Mouse (Mus musculus) myocyte (in vitro differentiated cells): Measurements from ENCODE around the gene Ifna16. TPM values are rescaled to one million over a fixed set of nuclear protein-coding genes. Genes with fewer than 3 reads are reported as not detected.
A peak's percentile ranks its signal among the peaks of the same experiment; 100 is the strongest.

ENCODE experiments used
- H3K27me3 ChIP-seq: one replicate; pipeline ENCODE4 v1.6.1; 2011; ENCODE audit not compliant: control insufficient read depth, insufficient read depth, insufficient read length
- H3K36me3 ChIP-seq: one replicate; pipeline ENCODE4 v1.6.1; 2011; ENCODE audit not compliant: control insufficient read depth, insufficient read depth
- H3K4me2 ChIP-seq: one replicate; pipeline ENCODE4 v1.6.1; 2011; ENCODE audit warnings: low read depth, control low read depth
- H3K4me3 ChIP-seq: one replicate; pipeline ENCODE4 v1.5.1; 2011; ENCODE audit warnings: mild to moderate bottlenecking, control low read depth, moderate library complexity
- H3K79me2 ChIP-seq: one replicate; pipeline ENCODE4 v1.6.1; 2011; ENCODE audit not compliant: control insufficient read depth, insufficient read depth
- H3ac ChIP-seq: one replicate; pipeline ENCODE4 v1.6.1; 2011; ENCODE audit not compliant: control insufficient read depth, insufficient read length
- CEBPB ChIP-seq: IDR thresholded peaks from 2 replicates; pipeline ENCODE4 v1.6.1; 2011; ENCODE audit warnings: mild to moderate bottlenecking, moderate library complexity; ENCODE audit not compliant: poor library complexity, insufficient read depth, severe bottlenecking
- E2F4 ChIP-seq: IDR thresholded peaks from one replicate; pipeline ENCODE4 v1.6.1; 2011; ENCODE audit warnings: mild to moderate bottlenecking, control low read depth, moderate library complexity; ENCODE audit not compliant: insufficient read depth
- MAX ChIP-seq: IDR thresholded peaks from one replicate; pipeline ENCODE4 v1.6.1; 2011; ENCODE audit warnings: low read depth, mild to moderate bottlenecking, control low read depth
- MYOD1 ChIP-seq, 3 experiments: IDR thresholded peaks; one replicate each; pipeline ENCODE4 v1.6.1; 2011; ENCODE audit warnings: control low read depth in 2 of 3, low read depth in 2 of 3, mild to moderate bottlenecking in 2 of 3, moderate library complexity in 1 of 3; ENCODE audit not compliant: insufficient read length in 2 of 3, control insufficient read depth in 1 of 3
- MYOG ChIP-seq, 3 experiments: IDR thresholded peaks; one replicate each; pipeline ENCODE4 v1.6.1; 2011; ENCODE audit warnings: control low read depth in 2 of 3, low read depth in 2 of 3, mild to moderate bottlenecking in 2 of 3; ENCODE audit not compliant: insufficient read length in 2 of 3, control insufficient read depth in 1 of 3, insufficient read depth in 1 of 3
- POLR2A ChIP-seq: IDR thresholded peaks from one replicate; pipeline ENCODE4 v1.6.1; 2011; ENCODE audit warnings: low read depth, mild to moderate bottlenecking, control low read depth, moderate library complexity; ENCODE audit not compliant: insufficient read length
- POLR2AphosphoS2 ChIP-seq: IDR thresholded peaks from one replicate; pipeline ENCODE4 v1.6.1; 2011; ENCODE audit warnings: low read depth, control low read depth; ENCODE audit not compliant: insufficient read length
- REST ChIP-seq: IDR thresholded peaks from one replicate; pipeline ENCODE4 v1.6.1; 2011; ENCODE audit warnings: mild to moderate bottlenecking, control low read depth, moderate library complexity; ENCODE audit not compliant: insufficient read depth, insufficient read length
- SRF ChIP-seq: IDR thresholded peaks from one replicate; pipeline ENCODE4 v1.6.1; 2011; ENCODE audit warnings: low read depth; ENCODE audit not compliant: control insufficient read depth, insufficient read length
- TCF12 ChIP-seq: IDR thresholded peaks from one replicate; pipeline ENCODE4 v1.6.1; 2011; ENCODE audit warnings: mild to moderate bottlenecking, control low read depth; ENCODE audit not compliant: poor library complexity, insufficient read depth, severe bottlenecking
- TCF3 ChIP-seq: IDR thresholded peaks from one replicate; pipeline ENCODE4 v1.6.1; 2011; ENCODE audit warnings: low read depth, control low read depth; ENCODE audit not compliant: insufficient read length
- USF1 ChIP-seq: IDR thresholded peaks from one replicate; pipeline ENCODE4 v1.6.1; 2011; ENCODE audit warnings: low read depth, mild to moderate bottlenecking, control low read depth, moderate library complexity
- polyA plus RNA-seq: library from polyadenylated mRNA; unstranded; fragments of >200 nt; fragmentation: generic; extraction: Trizol; gene quantifications from one replicate; pipeline ENCODE4 v1.2.1, GENCODE M21; 2012; ENCODE audit warnings: missing spikeins

The Ifna16 gene
- polyA plus RNA-seq, 1 experiment: not detected

GRCm38 (mm10) chr4:88714281-88714680, 37.6 kb upstream of the Ifna16 start:
- H3K4me3 ChIP-seq: no peak overlapping the region
- no peaks in the 10 kb centered on the region for H3K27me3 ChIP-seq
- TF ChIP-seq MAX: no peak
- TF ChIP-seq REST: no peak
- TF ChIP-seq POLR2A: no peak
- TF ChIP-seq MYOD1 (IDR thresholded peaks at IDR 0.05; ENCODE audit: control insufficient read depth in 1 of 3, insufficient read length in 2 of 3, low read depth in 2 of 3): no peak
- no peak for TF ChIP-seq E2F4
- no peak for TF ChIP-seq MYOG (IDR thresholded peaks at IDR 0.05; ENCODE audit: control insufficient read depth in 1 of 3, insufficient read depth in 1 of 3, insufficient read length in 2 of 3, low read depth in 2 of 3)
- no peak for TF ChIP-seq SRF
- no peak for TF ChIP-seq TCF12
- TF ChIP-seq POLR2AphosphoS2: no peak
- no peak for TF ChIP-seq USF1
- no peak for TF ChIP-seq TCF3
- TF ChIP-seq CEBPB: no peak
- peaks cover 37% of the 10 kb centered on the region for H3K79me2 ChIP-seq
- peaks cover 17% of the 10 kb centered on the region for H3K36me3 ChIP-seq
- peak overlapping the region; percentile 30 for H3K4me2 ChIP-seq
- no peak overlapping the region for H3ac ChIP-seq

GRCm38 (mm10) chr4:88707128-88707826, 30.6 kb upstream of the Ifna16 start:
- TF ChIP-seq MAX (no peak), POLR2A (no peak), USF1 (no peak), REST (no peak), SRF (no peak), MYOD1 (IDR thresholded peaks at IDR 0.05; ENCODE audit: control insufficient read depth in 1 of 3, insufficient read length in 2 of 3, low read depth in 2 of 3) (no peak), MYOG (IDR thresholded peaks at IDR 0.05; ENCODE audit: control insufficient read depth in 1 of 3, insufficient read depth in 1 of 3, insufficient read length in 2 of 3, low read depth in 2 of 3) (no peak), TCF3 (no peak), POLR2AphosphoS2 (no peak), CEBPB (no peak), E2F4 (no peak)
- no peak overlapping the region for H3K4me2 ChIP-seq

GRCm38 (mm10) chr4:88705924-88706323, 29.2 kb upstream of the Ifna16 start:
- Histone ChIP-seq H3K4me3 (no peak overlapping the region), H3K79me2 (no peaks in the 10 kb centered on the region), H3K27me3 (no peaks in the 10 kb centered on the region), H3K4me2 (no peak overlapping the region), H3K36me3 (no peaks in the 10 kb centered on the region), H3ac (no peak overlapping the region)
- TF ChIP-seq MYOD1 (IDR thresholded peaks at IDR 0.05; ENCODE audit: control insufficient read depth in 1 of 3, insufficient read length in 2 of 3, low read depth in 2 of 3): no peak
- TF ChIP-seq TCF12: no peak

More at GRCm38 (mm10) chr4:88707128-88707826, 30.6 kb upstream of the Ifna16 start:
- Histone ChIP-seq H3K36me3 (no peaks in the 10 kb centered on the region), H3K79me2 (no peaks in the 10 kb centered on the region), H3K4me3 (no peak overlapping the region), H3ac (no peak overlapping the region), H3K27me3 (no peaks in the 10 kb centered on the region)

- Histone ChIP-seq H3K4me2 (no peak overlapping the region), H3K4me3 (no peak overlapping the region), H3K79me2 (no peaks in the 10 kb centered on the region), H3K27me3 (peaks cover 3% of the 10 kb centered on the region), H3ac (no peak overlapping the region), H3K36me3 (no peaks in the 10 kb centered on the region)
- TF ChIP-seq MYOD1 (IDR thresholded peaks at IDR 0.05; ENCODE audit: control insufficient read depth in 1 of 3, insufficient read length in 2 of 3, low read depth in 2 of 3) (no peak), USF1 (no peak), TCF3 (no peak), CEBPB (no peak), MAX (no peak), SRF (no peak), POLR2A (no peak), TCF12 (no peak), MYOG (IDR thresholded peaks at IDR 0.05; ENCODE audit: control insufficient read depth in 1 of 3, insufficient read depth in 1 of 3, insufficient read length in 2 of 3, low read depth in 2 of 3) (no peak), POLR2AphosphoS2 (no peak), E2F4 (no peak), REST (no peak)
Measured at GRCm38 (mm10) chr4:88699301-88699700, 22.6 kb upstream of the Ifna16 start.

GRCm38 (mm10) chr4:88698781-88699180, 22.1 kb upstream of the Ifna16 start:
- H3K36me3 ChIP-seq: no peaks in the 10 kb centered on the region
- no peaks in the 10 kb centered on the region for H3K79me2 ChIP-seq
- TF ChIP-seq TCF12 (no peak), CEBPB (no peak), USF1 (no peak)
- peaks cover 7% of the 10 kb centered on the region for H3K27me3 ChIP-seq
- H3ac ChIP-seq: no peak overlapping the region
- H3K4me3 ChIP-seq: no peak overlapping the region
- H3K4me2 ChIP-seq: no peak overlapping the region
